Mouse (Mus musculus): ENCODE results near the gene Nfe2l2.
"Not testable (repeated sequence)": the region's sequence is repeated elsewhere in the genome, so short reads cannot be mapped to it uniquely, and the experiment has no call there.

Nfe2l2 gene

GRCm38 (mm10) chr2:75642795-75643550 is 61.5 kb downstream of the Nfe2l2 start:
- DNase-seq (ENCODE audit: low spot score), result no peak

- not testable (repeated sequence) for DNase-seq (ENCODE audit: low spot score)
Observed at GRCm38 (mm10) chr2:75642312-75642711, 62.1 kb downstream of the Nfe2l2 start.

DNA sequence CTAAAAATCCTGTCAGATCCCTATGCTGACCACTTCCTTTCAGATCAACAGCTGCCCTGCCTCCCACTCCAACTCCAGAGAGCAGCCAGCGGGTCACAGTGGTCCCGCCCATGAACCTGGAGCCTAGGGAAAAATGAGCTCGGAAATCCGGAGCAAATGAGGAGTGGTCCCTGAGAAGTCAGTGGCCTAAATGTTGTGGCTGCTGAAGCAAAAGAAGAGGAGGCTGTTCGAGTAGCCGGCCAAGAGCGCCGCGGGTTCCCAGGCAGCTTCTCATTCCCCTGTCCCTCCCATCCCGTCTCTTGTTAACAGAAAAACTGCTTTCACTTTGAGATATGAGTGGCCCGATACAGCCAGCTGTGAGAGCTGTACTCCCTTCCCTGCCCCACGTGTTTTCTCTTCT is 64.9 kb downstream of the Nfe2l2 start:
- not testable (repeated sequence) for DNase-seq (ENCODE audit: low spot score)

DNA sequence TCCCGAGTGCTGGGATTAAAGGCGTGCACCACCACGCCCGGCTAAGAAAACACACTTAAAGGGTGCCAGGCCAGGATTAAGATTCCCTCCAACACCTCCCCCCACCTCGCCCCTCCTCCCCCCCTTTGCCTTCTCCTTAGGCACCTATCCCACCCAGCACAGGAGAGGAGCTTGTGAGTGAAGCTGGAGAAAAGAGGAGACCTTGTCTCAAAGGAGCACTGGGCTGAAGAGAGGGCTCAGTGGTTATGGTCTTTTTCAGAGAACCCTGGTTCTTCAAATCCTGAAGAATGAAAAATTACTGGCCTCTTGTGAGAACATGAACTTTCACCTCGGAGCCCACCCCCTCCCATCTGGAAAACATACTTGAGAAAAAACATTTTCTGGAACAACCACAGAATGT is 66.6 kb downstream of the Nfe2l2 start:
- not testable (repeated sequence) for DNase-seq (ENCODE audit: low spot score)

GRCm38 (mm10) chr2:75637361-75637760 is 67.1 kb downstream of the Nfe2l2 start:
- no peak for DNase-seq (ENCODE audit: low spot score)

DNA sequence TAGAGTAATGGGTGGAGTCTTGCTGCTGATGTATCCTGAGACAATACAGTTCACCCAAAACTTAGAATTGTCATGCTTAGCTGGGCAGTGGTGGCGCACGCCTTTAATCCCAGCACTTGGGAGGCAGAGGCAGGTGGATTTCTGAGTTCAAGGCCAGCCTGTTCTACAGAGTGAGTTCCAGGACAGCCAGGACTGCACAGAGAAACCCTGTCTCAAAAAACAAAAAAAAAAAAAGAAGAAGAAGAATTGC is 67.5 kb downstream of the Nfe2l2 start:
- DNase-seq (ENCODE audit: low spot score), result not testable (repeated sequence)

DNA sequence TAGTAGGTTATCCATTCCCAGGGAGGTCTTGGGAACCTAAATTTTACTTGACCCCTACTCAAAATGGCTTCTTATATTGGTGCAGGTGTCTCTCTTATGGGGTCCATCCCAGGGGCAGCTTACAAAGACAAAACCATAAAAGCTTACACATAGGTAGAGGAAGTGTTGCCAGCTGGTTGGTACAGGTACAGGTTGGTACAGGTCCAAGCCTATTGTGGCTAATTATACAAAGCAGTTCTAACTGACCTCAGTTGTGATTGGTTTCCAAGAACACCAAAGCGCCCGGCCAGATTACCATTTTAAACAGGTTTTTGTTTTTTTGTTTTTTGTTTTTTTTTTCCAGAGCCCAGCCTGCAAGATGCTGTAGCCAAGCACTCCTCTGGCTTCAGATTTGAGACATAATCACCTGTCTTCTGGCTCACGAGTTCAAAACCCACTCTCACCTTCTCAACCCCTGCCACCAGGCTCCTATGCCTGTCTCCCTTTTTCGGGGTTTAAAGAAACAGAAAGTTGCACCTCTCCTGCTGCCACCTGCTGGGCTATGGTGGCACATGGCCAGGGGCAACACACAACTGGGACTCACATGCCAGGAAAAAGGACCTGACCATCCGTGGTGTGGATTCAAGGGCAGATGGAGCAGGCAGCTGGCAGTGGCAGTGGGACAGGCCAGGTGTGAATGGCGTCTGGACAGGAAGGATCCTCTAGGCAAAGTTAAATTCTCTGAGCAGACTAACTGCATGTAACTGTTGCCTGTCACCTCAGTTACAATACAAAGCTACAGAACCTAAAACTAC is 68.0 kb downstream of the Nfe2l2 start:
- no peak for DNase-seq (ENCODE audit: low spot score)

- not testable (repeated sequence) for DNase-seq (ENCODE audit: low spot score)
Observed at GRCm38 (mm10) chr2:75634431-75634830, 70.0 kb downstream of the Nfe2l2 start.

- no peak for DNase-seq (ENCODE audit: low spot score)
Observed at GRCm38 (mm10) chr2:75633784-75634183, 70.7 kb downstream of the Nfe2l2 start.

- no peak for DNase-seq (ENCODE audit: low spot score)
Observed at GRCm38 (mm10) chr2:75633381-75633780, 71.1 kb downstream of the Nfe2l2 start.

GRCm38 (mm10) chr2:75632721-75633181 is 71.7 kb downstream of the Nfe2l2 start:
- DNase-seq (ENCODE audit: low spot score), result no peak

DNA sequence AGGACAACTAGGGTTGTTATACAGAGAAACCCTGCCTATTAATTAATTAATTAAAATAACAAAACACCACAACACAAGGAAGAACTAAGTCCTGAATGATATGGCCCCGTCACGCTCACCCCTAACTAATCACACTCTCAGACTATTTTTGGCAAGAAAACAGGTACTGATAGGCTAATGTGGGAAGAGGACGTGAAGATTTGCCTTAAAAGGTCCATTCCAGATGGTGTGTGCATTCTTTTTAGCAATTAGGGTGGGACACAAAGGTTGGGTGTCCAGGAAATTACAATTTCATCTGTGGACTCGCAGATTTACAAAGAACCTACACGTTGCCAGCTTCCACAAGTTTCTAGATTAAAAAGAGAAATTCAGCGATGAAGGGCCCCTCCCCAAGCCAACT is 72.4 kb downstream of the Nfe2l2 start:
- DNase-seq (ENCODE audit: low spot score), result no peak

DNA sequence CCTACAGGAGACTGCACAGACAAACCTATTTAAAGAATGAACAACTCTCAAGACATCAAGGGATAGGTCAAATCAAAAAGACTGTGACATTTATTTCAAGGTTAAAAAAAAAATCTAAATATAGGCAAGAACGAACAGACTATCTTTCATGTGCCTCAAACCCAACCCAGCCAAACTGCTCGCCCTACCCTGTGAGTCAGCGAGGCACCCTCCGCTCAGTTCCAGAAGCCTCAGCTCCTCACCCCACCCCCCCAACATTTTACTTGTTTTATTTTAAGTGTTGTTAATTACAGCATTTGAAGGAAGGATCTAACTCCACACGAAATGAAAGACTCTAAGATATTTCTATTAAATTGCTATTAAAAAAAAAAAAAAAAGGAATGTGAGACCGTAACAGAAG is 73.0 kb downstream of the Nfe2l2 start:
- DNase-seq (ENCODE audit: low spot score), result no peak

- DNase-seq (ENCODE audit: low spot score), result no peak
Observed at GRCm38 (mm10) chr2:75628487-75628886, 76.0 kb downstream of the Nfe2l2 start.

DNA sequence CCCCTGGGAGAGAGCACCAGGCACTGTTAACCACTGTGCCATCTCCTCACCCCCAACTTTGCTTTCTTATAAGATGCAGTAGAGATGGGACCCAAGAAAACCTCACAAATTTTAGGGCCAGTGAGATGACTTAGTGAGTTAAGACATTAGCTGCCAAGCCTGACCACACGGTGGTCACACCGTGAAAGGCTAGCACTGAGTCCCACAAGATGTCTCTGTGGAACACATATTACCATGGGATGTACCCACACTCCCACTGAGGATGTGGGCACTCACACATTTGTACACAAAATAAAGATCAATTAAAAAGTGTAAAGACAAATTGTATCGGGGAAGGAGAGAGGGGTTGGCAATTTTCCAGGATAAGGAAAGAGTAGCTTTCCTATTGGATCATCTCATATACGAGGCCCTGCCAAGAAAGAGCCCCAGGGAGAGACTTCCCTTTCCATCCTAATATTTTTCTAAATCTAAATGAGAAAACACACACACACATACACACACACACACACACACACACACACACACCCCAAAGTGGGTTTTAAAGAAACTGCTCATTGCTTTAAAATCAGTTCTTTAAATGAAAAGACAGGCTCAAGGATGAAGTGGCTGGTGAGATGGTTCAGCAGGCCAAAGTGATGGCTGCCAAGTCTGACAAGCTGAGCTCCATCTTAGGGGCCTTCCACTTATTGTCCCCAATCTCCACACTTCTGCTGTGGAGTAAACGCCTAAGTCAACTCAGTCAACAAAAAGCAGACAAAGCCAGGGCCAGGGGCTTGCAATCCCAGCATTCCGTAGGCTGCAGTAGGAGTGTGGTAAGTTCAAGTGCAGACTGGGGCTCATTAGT is 77.6 kb downstream of the Nfe2l2 start:
- no peak for DNase-seq (ENCODE audit: low spot score)

Data from ovary, postnatal 10 days (tissue).